Mouse (Mus musculus): ENCODE results near the gene Ufm1.

Gene Ufm1

GRCm38 (mm10) chr3:53863383-53864220, at the start of gene Ufm1:
Ufm1 (minus strand) TSS chr3:53863830.
- peak; percentile 88 for DNase-seq (ENCODE audit: extremely low spot score, low read depth, low spot score)

- no peak for DNase-seq (ENCODE audit: extremely low spot score, low read depth, low spot score)
Measured at GRCm38 (mm10) chr3:53890619-53891540, 27.2 kb upstream of the Ufm1 start.

GRCm38 (mm10) chr3:53871596-53871995, 8.0 kb upstream of the Ufm1 start:
- DNase-seq (ENCODE audit: extremely low spot score, low read depth, low spot score) = no peak

GRCm38 (mm10) chr3:53870482-53870881, 6.9 kb upstream of the Ufm1 start:
- no peak for DNase-seq (ENCODE audit: extremely low spot score, low read depth, low spot score)

GRCm38 (mm10) chr3:53869263-53869662, 5.6 kb upstream of the Ufm1 start:
- no peak for DNase-seq (ENCODE audit: extremely low spot score, low read depth, low spot score)

- no peak for DNase-seq (ENCODE audit: extremely low spot score, low read depth, low spot score)
Measured at GRCm38 (mm10) chr3:53868212-53868611, 4.6 kb upstream of the Ufm1 start.

- DNase-seq (ENCODE audit: extremely low spot score, low read depth, low spot score) = no peak
Measured at GRCm38 (mm10) chr3:53854831-53855230, 8.8 kb downstream of the Ufm1 start.

GRCm38 (mm10) chr3:53854261-53854660, 9.4 kb downstream of the Ufm1 start:
- DNase-seq (ENCODE audit: extremely low spot score, low read depth, low spot score) = no peak

- no peak for DNase-seq (ENCODE audit: extremely low spot score, low read depth, low spot score)
Measured at GRCm38 (mm10) chr3:53848262-53848661, 15.4 kb downstream of the Ufm1 start.

GRCm38 (mm10) chr3:53847726-53848125, 15.9 kb downstream of the Ufm1 start:
- no peak for DNase-seq (ENCODE audit: extremely low spot score, low read depth, low spot score)

GRCm38 (mm10) chr3:53846206-53846928, 17.3 kb downstream of the Ufm1 start:
- no peak for DNase-seq (ENCODE audit: extremely low spot score, low read depth, low spot score)

- no peak for DNase-seq (ENCODE audit: extremely low spot score, low read depth, low spot score)
Measured at GRCm38 (mm10) chr3:53844786-53845185, 18.8 kb downstream of the Ufm1 start, which contains the start of gene Gm10985. Gm10985 (plus strand) TSS chr3:53845086.

- DNase-seq (ENCODE audit: extremely low spot score, low read depth, low spot score) = no peak
Measured at GRCm38 (mm10) chr3:53834238-53834637, 29.4 kb downstream of the Ufm1 start.

GRCm38 (mm10) chr3:53813421-53813977, 50.1 kb downstream of the Ufm1 start:
- peak; percentile 81 for DNase-seq (ENCODE audit: extremely low spot score, low read depth, low spot score)

All from hindlimb bud, embryonic 11.5 days (tissue).